Mouse (Mus musculus) small intestine, adult 10 weeks (tissue): Measurements from ENCODE around the gene Deup1. TPM values are rescaled to one million over a fixed set of nuclear protein-coding genes. Genes with fewer than 3 reads are reported as not detected.

Experiments used
- polyA plus RNA-seq: library from polyadenylated mRNA; stranded (reverse); fragments of 350-450 nt; fragmentation: Illumina TruSeq; extraction: RNeasy Lipid Tissue Mini Kit (QIAGEN cat#74804); gene quantifications from one replicate; pipeline ENCODE4 v1.2.3, GENCODE M21; 2014; ENCODE audit warnings: low replicate concordance

Deup1 gene
- not detected for polyA plus RNA-seq

GRCm38 (mm10) chr9:15627785-15628287 lies at the start of gene Deup1:
TSS of gene Deup1 (minus strand) at chr9:15627933.

Other genes with a start within 250 kb of the Deup1 start
- 1.6 TPM for gene Smco4, start 134.5 kb downstream of the Deup1 start, polyA plus RNA-seq
- 3.9 TPM for gene Slc36a4, start 81.8 kb upstream of the Deup1 start, polyA plus RNA-seq
- not detected for gene Mtnr1b, start 246.6 kb upstream of the Deup1 start, polyA plus RNA-seq